Mouse (Mus musculus) right cerebral cortex, postnatal 10 days (tissue): Measurements from ENCODE around the gene Fblim1.
A peak's percentile ranks its signal among the peaks of the same experiment; 100 is the strongest.

Experiments used
- DNase-seq, 2 experiments: peaks; one replicate each; pipeline ENCODE4 v3.0.0; 2021; ENCODE audit warnings: low spot score in 2 of 2

Fblim1 gene

DNA sequence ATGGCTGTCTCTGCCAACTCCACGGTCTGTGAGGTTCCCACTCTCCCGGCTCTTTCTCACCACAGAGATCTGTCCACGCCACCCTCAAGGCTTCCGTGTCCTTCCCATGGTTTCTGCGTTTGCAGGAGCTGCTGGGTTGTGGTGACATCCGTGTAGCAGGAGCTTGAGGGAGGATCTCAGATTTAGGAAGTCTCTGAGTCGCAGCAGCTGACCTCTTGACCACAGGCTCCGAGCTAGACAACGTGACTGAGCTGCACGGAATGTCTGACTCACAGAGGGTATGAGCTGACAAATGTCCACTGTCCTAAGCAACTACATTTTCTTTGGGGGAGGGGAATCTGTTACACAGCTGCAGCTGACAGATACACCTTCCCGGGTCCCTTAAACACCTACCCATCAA, at the start of gene Fblim1:
Fblim1 (minus strand) TSS at position 236 of the 400 bp plus-strand sequence.
- DNase-seq = no peak

DNA sequence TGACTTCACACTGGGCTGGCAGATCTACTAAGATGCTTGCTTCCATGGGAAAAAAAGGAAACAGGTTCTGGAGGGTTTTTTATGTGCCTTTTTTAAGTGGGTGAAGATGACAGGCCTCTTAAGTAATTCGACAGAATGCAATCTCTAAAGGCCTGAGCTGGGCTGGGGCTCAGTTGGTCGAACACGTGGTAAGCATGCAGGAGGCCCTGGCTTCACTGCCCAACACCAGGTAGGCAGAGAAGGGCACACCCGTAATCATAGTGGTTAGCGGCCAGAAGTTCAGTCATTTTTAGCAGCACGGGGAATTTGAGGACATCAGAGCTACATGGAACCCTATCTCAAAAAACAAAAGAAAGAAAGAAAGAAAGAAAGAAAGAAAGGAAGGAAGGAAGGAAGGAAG, 48.6 kb upstream of the Fblim1 start:
- no peak for DNase-seq

DNA sequence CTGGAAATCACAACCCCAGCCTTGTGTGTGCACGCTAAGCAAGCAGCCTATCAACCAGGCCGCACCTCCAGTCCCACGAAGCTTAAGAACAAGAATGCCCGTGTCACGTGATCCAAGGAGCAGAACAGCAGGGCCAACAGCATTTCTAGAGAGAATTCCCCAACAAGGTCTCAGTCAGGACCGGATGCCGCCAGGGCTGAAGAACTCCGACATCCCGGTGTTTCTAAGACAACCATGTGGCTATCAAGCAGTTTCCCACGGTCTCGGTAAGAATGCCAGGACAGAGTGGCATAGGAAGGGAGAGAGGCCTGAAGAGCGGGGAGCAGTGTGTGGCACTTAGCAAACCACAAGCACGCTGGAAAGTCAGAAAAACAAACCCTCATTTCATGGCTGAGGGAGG, 47.9 kb upstream of the Fblim1 start:
- DNase-seq = no peak

DNA sequence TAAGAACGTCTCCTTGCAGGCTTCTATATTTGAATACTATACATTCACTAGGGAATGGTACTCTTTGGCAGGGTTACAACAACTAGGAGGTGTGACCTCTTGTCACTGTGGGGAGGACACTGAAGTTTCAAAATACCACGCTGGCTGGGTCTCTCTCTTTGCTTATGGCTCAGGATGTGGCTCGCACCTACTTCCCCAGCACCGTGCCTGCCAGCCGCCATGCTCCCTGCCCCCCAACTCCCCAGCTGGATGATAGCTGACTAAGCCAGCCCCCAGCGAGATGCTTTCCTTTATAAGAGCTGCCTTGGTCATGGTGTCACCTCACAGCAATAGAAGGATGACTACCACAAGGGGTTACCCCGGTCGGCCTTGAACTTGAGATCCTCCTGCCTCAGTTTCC, 47.1 kb upstream of the Fblim1 start:
- no peak for DNase-seq

DNA sequence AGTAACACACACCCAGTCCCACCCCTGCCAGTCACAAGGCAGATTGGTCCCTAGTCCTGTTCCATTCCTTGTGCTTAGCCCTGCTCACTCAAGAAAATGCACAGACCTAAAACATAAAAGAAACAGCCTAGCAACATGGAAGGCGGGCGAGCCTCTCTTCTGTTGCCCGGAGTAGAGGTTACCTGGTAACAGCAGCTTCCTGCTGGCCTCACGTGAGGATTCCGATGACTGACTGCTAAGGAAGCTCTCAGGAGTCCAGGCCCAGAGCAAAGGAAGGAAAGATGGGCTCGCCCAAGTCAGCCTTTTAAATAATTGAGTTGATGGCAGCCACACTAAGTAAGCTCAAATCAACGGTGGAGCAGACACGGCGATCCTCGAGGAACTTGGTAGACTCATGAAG, 46.0 kb upstream of the Fblim1 start:
- no peak for DNase-seq

DNA sequence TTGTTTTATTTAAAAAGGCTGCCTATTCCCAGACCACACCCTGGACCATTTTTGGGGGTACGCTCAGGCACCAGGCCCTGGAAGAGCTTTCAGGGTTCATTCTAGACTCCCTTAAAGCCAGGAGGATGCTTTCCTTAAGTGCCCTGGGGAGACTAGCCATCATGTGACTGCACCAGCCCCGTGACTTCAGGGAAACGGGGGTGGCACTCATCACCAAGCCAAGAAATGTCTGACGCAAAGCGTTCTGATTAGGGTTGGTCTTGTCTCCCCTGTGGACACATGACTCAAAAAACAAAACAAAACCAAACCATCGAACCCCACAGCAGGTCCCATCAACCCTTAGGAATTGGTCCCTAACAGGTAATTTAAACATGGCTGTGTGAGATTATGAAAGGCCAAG, 45.4 kb upstream of the Fblim1 start:
- no peak for DNase-seq

DNA sequence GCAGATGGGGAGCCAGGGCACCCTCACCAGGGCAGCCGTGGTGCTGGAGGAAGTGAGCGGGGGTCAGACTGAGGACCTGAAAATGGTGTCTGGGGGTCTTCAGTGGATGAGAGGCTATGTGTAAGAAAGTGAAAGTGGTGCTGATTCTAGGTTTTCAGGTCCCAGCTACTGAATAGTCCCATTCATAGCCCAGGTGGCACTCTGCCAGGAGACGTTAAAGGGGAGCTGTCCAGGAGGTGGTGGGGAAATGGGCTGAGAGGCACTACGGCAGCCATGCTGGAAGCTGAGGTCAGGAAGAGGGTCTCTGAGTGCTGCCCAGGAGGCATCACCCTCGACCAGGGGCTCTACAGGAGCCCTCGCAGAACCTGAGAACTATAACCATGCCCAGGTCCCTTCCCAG, 43.3 kb upstream of the Fblim1 start:
- peak; percentile 68 to 77 for DNase-seq

DNA sequence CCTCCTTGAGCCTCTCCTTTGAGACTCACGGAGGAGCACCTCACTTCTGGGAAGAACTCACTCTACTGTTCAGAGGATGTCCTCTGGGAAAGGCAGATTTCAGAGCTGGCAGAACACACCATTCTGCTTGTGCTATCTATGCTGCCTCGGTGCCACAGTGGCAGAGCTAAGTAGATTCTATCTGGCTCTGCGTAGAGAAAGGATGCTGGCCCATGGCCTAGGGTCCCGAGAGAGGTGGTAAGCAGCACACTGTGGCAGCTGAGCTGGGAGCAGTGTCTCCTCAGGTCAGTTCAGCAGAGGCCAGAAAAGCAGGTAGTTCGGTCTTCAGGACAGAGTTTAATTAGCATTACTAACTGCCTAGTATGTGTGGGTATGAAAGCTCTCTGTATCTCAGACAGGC, 42.4 kb upstream of the Fblim1 start:
- no peak for DNase-seq

DNA sequence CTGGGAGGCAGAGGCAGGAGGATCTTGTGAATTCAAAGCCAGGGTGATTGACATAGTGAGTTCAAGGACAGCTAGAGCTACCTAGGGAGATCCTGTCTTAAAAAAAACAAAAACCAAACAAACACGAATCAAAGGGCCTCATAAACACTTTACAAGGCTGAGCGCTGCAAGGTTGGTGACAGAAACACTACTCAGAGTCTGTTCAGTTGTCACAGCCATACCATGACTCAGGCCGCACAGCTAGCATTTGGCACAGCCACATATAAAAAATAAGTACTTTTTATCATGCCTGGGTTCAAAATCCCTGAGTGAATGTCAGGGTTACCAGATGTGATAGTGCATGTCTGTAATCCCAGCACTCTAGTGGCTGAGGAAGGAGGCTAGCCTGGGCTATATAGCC, 41.3 kb upstream of the Fblim1 start:
- no peak for DNase-seq

DNA sequence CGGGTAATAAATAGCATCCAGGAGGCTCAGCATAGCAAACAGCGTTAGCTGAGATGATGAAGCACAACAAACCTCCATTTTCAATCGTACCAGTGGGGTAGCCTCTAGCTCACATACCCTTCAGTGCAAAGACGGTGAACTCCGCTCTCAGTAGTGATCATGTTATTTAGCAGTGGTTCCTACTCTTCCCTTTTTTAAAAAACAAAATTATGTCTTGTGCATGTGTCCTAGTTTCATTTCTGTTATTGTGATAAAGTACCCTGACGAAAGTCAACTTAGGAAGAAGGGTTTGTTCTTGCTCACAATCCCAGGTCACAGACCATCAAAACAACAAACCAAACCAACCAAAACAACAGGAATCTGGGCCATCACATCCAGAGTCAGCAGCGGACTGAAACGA, 40.1 kb upstream of the Fblim1 start:
- no peak for DNase-seq

DNA sequence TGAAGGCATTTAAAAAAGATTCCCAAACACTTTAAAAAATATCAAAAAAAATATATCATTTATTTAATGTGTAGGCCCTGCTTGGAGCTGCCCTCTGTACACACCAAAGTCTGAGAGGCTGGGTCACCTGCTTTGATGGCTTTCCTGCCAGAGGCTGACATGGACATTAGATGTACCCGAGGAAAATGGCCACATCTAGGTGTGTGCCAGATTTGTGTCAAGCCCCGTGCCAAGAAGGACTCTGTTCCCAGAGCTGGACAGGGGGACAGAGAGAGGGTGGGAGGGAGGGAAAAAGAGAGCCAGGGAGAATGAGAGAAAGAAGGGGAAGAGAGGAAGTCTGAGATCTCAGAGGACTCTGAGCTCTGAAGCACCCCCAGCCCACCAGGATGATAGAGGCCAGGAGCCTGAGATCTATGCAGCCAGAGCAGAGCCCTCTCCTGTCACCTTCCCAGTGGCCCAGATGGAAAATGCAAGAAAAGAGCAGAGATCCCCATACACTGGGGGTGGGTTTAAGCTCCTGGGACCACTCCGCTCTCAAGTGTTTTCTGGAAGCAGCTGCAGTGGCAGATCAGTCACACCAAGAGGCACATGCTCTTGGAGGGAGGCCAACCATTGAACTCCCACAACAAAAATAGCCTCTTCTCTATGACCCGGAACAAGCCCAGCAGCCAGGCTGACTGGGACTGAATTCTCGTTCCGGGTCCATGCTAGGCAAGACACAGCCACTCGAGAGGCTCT, 37.4 kb upstream of the Fblim1 start:
- peak; percentile 81 to 85 for DNase-seq

DNA sequence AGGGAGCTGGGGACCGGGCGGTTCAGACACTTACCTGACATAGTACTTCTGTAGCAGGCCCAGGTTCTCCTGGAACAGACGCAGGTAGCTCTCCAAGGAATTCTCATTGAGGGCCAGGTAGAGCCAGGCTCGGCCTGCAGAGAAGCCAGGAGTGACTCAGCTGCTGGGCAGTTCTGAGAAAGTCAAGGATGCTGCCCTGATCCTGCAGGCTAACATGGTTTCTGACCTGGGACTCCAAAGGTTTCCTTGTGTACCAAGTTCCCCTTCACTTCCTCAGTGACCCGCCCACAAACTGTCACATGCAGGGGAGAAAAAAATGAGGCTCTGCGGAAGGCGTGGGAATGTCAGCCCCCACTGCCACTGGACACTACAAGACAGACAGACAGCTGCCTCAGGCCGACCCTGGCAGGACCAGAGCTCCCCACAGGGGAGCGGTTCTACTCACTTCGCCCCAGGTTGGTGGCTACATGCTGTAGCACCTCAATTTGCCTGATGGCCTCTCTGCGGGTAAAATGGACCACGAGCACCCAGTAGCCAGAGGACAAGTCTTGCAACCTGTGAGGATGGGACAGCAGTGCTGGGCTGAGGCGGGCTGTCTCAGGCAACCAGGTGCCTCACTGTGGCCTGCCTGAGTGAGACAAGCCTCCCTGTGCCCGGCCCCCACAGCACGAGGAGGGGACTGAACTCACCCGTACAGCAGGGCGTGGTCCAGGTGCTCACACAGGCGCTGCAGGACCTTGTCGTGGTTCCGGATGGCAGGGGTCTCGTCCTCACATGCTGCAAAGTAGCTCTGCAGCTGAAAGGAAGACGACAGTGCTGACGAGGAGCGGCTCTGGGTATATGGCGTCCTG, 36.3 kb upstream of the Fblim1 start:
- DNase-seq = no peak

DNA sequence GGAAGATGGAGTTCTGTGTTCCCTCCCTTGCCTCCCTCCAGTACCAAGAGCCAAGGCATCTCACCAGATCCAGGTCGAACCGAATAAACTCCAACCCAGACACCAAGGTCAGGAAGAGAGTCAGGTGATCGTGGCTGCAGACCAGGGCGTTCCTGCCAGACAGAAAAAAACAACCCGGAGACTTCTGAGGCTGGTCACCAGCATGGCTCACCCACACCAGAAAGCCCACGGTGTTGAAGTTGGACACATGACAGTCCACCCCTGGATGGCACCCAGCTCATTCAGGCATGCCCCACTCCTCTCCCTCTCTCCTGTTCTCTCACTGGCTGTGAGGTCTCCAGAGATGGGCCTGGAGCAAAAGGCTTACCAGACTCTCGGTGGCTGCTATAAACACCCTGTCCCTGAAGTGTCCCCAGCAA, 35.5 kb upstream of the Fblim1 start:
- DNase-seq = no peak

DNA sequence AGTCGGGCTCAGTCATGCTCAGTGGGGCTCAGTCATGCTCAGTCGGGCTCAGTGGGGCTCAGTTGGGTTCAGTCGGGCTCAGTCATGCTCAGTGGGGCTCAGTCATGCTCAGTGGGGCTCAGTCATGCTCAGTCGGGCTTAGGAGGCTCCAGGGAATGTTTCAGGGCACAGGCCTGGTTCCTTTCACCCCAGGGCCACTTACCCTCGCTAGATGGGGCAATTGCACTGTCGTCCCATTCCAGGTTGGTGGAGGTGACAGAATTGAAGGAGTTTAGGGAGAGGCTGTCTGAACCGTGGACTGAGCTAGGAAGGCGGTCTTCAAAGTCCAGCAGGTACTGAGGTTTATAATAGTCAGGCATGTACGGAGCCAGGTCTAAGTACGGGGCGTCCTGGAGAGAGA, 33.6 kb upstream of the Fblim1 start:
- DNase-seq = no peak

DNA sequence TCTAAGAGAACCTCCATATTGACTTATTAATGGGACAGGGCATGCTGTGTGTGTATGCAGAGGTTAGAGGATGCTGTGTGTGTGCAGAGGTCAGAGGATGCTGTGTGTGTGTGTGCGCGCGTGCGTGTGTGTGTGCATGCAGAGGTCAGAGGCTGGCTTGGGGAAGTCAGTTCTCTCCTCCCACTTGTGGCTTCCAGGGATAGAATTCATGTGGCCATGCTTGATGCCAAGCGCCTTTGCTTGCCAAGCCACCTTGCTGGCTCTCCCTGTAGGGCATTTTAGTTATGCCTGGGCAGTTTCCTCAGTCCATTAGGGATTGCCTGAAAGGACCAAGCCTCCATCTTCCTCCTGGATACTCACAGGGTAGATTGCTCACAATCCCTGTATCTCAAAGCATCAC, 30.8 kb upstream of the Fblim1 start:
- no peak for DNase-seq

DNA sequence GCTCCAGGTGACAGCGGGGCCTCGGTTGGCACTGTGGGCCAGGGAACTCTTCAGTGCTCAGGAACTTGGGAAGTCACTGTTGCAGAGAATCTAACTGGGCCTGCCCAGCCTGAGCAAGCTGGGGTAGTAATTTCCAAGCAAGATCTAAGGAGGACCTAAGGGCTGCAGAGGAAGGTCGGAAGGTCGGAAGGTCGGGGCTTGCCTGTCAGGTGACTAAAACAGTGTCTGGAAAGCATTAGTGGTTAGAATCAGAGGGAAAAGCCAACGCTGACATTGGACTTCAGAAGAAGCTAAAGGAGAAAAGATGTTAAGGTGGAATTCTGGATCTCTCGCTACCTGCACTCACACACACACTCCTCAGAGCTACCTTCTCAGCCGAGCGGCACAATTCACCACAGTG, 30.1 kb upstream of the Fblim1 start:
- DNase-seq = no peak

DNA sequence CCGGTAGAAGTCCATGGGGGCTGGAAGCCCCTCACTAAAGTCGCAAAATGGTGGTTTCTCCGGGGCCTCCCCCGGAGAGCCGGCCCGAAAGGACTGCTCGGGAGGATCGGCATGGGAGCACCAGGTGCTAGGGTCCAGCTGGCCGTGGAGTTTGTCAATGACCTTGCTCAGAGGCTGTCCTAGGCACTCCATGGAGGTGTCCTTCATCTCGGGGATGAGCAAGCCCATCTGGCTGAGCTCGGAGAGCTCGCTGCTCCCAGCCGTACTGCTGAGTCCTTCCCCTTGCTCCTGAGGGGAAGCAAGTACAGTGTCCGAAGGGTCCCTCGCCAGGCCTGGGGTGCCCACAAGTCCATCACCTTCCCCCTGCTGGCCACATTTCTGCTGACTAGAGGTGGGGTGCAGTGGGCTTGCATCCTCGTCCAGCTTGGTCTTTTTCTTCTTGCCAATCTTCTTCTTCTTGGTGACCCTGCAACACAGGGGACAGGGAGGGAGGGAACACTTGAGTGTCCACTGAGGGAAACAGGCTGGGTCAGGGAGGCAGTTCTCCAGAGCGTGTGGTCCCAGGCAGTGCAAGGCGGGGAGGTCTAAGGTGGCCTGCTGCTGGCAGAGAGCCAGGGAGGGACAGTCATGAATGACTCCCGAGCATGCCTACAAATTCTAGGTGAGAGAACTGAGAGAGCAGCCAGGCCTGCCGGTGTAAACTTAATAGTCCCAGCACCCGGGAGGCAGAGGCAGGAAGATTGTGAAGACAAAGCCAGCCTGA, 26.4 kb upstream of the Fblim1 start:
- no peak for DNase-seq

DNA sequence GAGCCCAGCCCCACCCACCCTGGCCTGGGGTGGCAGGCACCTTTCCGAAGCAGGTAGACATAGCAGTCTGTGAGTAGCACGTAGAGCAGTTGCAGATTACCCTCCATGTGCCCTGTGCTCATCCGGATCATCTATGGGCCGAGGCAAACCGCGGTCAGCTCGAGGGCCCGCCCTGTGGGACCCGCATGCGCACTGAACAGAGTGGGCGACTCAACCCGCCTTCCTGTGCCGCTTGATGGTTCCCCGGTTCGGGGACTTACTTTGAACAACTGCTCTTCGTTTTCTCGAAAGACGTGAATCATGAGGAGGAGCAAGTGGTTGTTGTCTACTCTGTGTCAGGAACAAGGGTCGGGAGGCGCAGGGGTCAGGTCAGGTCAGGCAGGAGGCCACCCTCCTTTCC, 25.4 kb upstream of the Fblim1 start:
- no peak for DNase-seq

DNA sequence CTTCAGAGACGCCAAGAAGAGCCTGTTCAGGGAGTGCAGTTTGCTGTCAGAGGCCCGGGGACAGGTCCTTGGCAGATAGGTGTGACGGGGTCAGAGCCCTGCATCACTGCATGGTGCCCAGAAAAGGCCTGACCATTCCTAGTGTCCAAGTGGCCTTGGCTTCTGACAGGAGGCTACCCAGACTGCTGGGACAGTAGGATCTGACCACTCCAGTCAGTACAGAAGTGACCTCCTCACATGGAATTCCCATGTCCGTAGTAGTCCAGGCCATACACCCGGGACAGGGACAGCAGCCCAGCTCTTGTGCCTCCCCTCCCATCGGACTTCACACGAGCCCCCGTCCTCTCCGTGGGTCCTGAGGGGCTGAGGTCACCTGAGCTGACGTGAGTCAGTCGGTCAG, 24.1 kb upstream of the Fblim1 start:
- no peak for DNase-seq

DNA sequence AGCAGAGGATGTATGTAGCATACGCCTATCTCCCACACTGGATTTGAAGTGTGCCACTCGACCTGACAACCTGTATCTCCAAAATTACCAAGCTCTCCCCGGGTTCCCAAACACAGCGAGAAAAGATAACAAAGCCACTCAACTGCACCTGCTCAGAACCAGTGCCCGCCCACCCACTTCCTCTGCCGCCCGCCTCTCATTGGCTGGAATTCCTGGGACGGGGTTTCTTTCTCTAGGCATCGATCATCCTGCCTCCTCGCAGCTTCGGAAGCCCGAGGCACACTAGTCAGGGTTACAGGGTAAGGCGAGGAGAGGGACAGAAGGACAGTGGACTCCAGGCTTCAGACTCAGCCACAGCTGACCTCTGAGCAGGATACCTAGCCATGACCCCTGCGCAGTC, 22.8 kb upstream of the Fblim1 start:
- no peak for DNase-seq

DNA sequence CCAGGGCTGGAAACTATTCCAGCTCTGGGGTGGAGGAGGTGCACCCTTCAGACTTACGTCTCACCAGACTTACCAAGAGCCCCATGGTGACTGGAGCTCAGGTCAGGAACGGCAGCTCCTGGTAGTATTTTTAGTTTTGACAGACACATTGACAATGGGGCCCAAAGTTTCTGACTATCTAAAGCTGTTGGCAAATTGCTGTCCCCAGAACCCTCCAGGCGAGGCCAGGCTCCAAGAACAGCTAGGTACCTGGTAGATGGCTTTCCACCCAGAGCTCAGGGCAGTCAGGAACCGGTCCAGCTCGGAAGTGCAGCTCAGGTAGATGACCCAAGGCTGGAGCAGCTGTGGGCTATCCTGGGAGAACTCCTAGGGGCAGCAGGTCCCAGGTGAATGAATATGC, 21.6 kb upstream of the Fblim1 start:
- DNase-seq = no peak

DNA sequence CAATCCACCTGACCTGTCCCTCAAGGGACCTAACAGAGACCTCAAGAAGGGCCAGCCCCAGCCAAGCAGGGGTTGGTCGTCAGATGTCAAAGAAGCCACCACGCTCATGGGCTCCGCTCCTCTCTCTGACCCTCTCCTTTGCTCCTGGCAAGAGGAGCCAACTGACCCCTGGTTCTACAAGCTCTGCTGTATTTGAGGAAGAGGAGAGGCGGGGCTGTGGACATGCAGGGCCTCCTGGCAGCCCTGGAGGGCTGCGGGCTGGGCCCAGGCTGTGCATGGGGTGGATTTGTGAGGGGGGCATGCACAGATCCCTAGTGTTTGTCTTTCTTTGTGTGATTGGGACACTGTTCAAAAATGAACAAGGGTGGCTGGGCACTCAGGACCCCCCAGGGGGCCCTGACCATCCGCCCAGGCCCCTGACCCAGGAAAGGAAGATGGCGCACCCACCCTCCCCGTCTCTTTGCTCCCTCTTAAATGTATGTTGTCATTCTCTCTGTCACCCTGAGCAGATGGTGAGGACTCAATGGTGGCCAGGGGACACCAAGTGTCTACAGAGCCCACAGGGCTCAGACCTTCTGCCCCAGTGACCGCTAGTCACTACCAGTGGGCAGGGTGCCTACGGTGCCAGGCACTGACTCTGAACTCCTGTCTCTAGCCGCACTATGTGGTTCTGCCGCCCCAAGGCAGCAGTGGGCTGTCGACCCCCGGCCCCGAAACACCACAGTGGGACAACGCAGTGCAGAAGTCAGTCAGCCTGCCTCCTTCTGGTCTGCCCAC, 20.1 kb upstream of the Fblim1 start:
- no peak for DNase-seq
